Mouse (Mus musculus): Measurements from ENCODE around the gene Csf2. TPM values are rescaled to one million over a fixed set of nuclear protein-coding genes. Genes with fewer than 3 reads are reported as not detected.
A peak's percentile ranks its signal among the peaks of the same experiment; 100 is the strongest.

Gene Csf2
- polyA plus RNA-seq, 1 experiment = not detected

- H3K27ac ChIP-seq (ENCODE audit: control insufficient read depth, insufficient read depth, low read depth, low read length) = no peak overlapping the region
- no peaks in the 10 kb centered on the region for H3K36me3 ChIP-seq (ENCODE audit: control insufficient read depth, insufficient read depth, low read length)
- H3K27me3 ChIP-seq (ENCODE audit: control insufficient read depth, insufficient read depth, low read length) = no peaks in the 10 kb centered on the region
- H3K4me1 ChIP-seq (ENCODE audit: control insufficient read depth, insufficient read depth, low read length) = no peaks in the 10 kb centered on the region
- H3K4me3 ChIP-seq (ENCODE audit: control insufficient read depth, low read depth, low read length) = no peak overlapping the region
- no peak for TF ChIP-seq POLR2A (IDR thresholded peaks at IDR 0.05; ENCODE audit: control insufficient read depth, low read depth, low read length)
- TF ChIP-seq CTCF (IDR thresholded peaks at IDR 0.05; ENCODE audit: control insufficient read depth, insufficient read depth, insufficient replicate concordance, low read depth, low read length) = peak; percentile 61; the same call in 1 of the 2 replicates
These were observed 7.3 kb upstream of the Csf2 start for GRCm38 (mm10) chr11:54256624-54257376.

GRCm38 (mm10) chr11:54254114-54254513 is 4.6 kb upstream of the Csf2 start:
- Histone ChIP-seq H3K27ac (ENCODE audit: control insufficient read depth, insufficient read depth, low read depth, low read length) (no peak overlapping the region), H3K4me3 (ENCODE audit: control insufficient read depth, low read depth, low read length) (peak overlapping the region; percentile 17; the same call in 1 of the 2 replicates), H3K4me1 (ENCODE audit: control insufficient read depth, insufficient read depth, low read length) (no peaks in the 10 kb centered on the region), H3K36me3 (ENCODE audit: control insufficient read depth, insufficient read depth, low read length) (no peaks in the 10 kb centered on the region), H3K27me3 (ENCODE audit: control insufficient read depth, insufficient read depth, low read length) (no peaks in the 10 kb centered on the region)
- TF ChIP-seq POLR2A (IDR thresholded peaks at IDR 0.05; ENCODE audit: control insufficient read depth, low read depth, low read length) = no peak
- TF ChIP-seq CTCF (IDR thresholded peaks at IDR 0.05; ENCODE audit: control insufficient read depth, insufficient read depth, insufficient replicate concordance, low read depth, low read length) = no peak; the same call in 1 of the 2 replicates

- TF ChIP-seq CTCF (IDR thresholded peaks at IDR 0.05; ENCODE audit: control insufficient read depth, insufficient read depth, insufficient replicate concordance, low read depth, low read length) (no peak), POLR2A (IDR thresholded peaks at IDR 0.05; ENCODE audit: control insufficient read depth, low read depth, low read length) (no peak)
- no peaks in the 10 kb centered on the region for H3K4me1 ChIP-seq (ENCODE audit: control insufficient read depth, insufficient read depth, low read length)
- no peak overlapping the region for H3K4me3 ChIP-seq (ENCODE audit: control insufficient read depth, low read depth, low read length)
- no peaks in the 10 kb centered on the region for H3K36me3 ChIP-seq (ENCODE audit: control insufficient read depth, insufficient read depth, low read length)
- H3K27me3 ChIP-seq (ENCODE audit: control insufficient read depth, insufficient read depth, low read length) = no peaks in the 10 kb centered on the region
- no peak overlapping the region for H3K27ac ChIP-seq (ENCODE audit: control insufficient read depth, insufficient read depth, low read depth, low read length)
These were observed 1.1 kb upstream of the Csf2 start for GRCm38 (mm10) chr11:54250575-54250974.

GRCm38 (mm10) chr11:54249748-54250147 is 281 bp upstream of the Csf2 start:
- no peaks in the 10 kb centered on the region for H3K4me1 ChIP-seq (ENCODE audit: control insufficient read depth, insufficient read depth, low read length)
- H3K36me3 ChIP-seq (ENCODE audit: control insufficient read depth, insufficient read depth, low read length) = no peaks in the 10 kb centered on the region
- no peak overlapping the region for H3K27ac ChIP-seq (ENCODE audit: control insufficient read depth, insufficient read depth, low read depth, low read length)
- no peak overlapping the region for H3K4me3 ChIP-seq (ENCODE audit: control insufficient read depth, low read depth, low read length)
- TF ChIP-seq POLR2A (IDR thresholded peaks at IDR 0.05; ENCODE audit: control insufficient read depth, low read depth, low read length) (no peak), CTCF (IDR thresholded peaks at IDR 0.05; ENCODE audit: control insufficient read depth, insufficient read depth, insufficient replicate concordance, low read depth, low read length) (no peak)
- H3K27me3 ChIP-seq (ENCODE audit: control insufficient read depth, insufficient read depth, low read length) = no peaks in the 10 kb centered on the region

- H3K4me3 ChIP-seq (ENCODE audit: control insufficient read depth, low read depth, low read length) = no peak overlapping the region
- H3K27me3 ChIP-seq (ENCODE audit: control insufficient read depth, insufficient read depth, low read length) = no peaks in the 10 kb centered on the region
- no peaks in the 10 kb centered on the region for H3K4me1 ChIP-seq (ENCODE audit: control insufficient read depth, insufficient read depth, low read length)
- no peaks in the 10 kb centered on the region for H3K36me3 ChIP-seq (ENCODE audit: control insufficient read depth, insufficient read depth, low read length)
- TF ChIP-seq POLR2A (IDR thresholded peaks at IDR 0.05; ENCODE audit: control insufficient read depth, low read depth, low read length) (no peak), CTCF (IDR thresholded peaks at IDR 0.05; ENCODE audit: control insufficient read depth, insufficient read depth, insufficient replicate concordance, low read depth, low read length) (no peak)
- no peak overlapping the region for H3K27ac ChIP-seq (ENCODE audit: control insufficient read depth, insufficient read depth, low read depth, low read length)
These were observed 2.1 kb downstream of the Csf2 start for GRCm38 (mm10) chr11:54247251-54247950.

GRCm38 (mm10) chr11:54244465-54244864 is 5.0 kb downstream of the Csf2 start:
- Histone ChIP-seq H3K4me1 (ENCODE audit: control insufficient read depth, insufficient read depth, low read length) (no peaks in the 10 kb centered on the region), H3K4me3 (ENCODE audit: control insufficient read depth, low read depth, low read length) (no peak overlapping the region), H3K27me3 (ENCODE audit: control insufficient read depth, insufficient read depth, low read length) (no peaks in the 10 kb centered on the region), H3K36me3 (ENCODE audit: control insufficient read depth, insufficient read depth, low read length) (no peaks in the 10 kb centered on the region), H3K27ac (ENCODE audit: control insufficient read depth, insufficient read depth, low read depth, low read length) (no peak overlapping the region)
- TF ChIP-seq POLR2A (IDR thresholded peaks at IDR 0.05; ENCODE audit: control insufficient read depth, low read depth, low read length) (no peak), CTCF (IDR thresholded peaks at IDR 0.05; ENCODE audit: control insufficient read depth, insufficient read depth, insufficient replicate concordance, low read depth, low read length) (no peak)

- Histone ChIP-seq H3K4me3 (ENCODE audit: control insufficient read depth, low read depth, low read length) (no peak overlapping the region), H3K27ac (ENCODE audit: control insufficient read depth, insufficient read depth, low read depth, low read length) (no peak overlapping the region), H3K4me1 (ENCODE audit: control insufficient read depth, insufficient read depth, low read length) (no peaks in the 10 kb centered on the region), H3K27me3 (ENCODE audit: control insufficient read depth, insufficient read depth, low read length) (no peaks in the 10 kb centered on the region), H3K36me3 (ENCODE audit: control insufficient read depth, insufficient read depth, low read length) (no peaks in the 10 kb centered on the region)
- TF ChIP-seq POLR2A (IDR thresholded peaks at IDR 0.05; ENCODE audit: control insufficient read depth, low read depth, low read length) (no peak), CTCF (IDR thresholded peaks at IDR 0.05; ENCODE audit: control insufficient read depth, insufficient read depth, insufficient replicate concordance, low read depth, low read length) (no peak)
These were observed 7.0 kb downstream of the Csf2 start for GRCm38 (mm10) chr11:54242494-54242893.
